Mouse (Mus musculus) forebrain, postnatal 0 days (tissue): ENCODE results near the gene Fbxo28. TPM values are rescaled to one million over a fixed set of nuclear protein-coding genes. Genes with fewer than 3 reads are reported as not detected.
"Not testable (repeated sequence)": the region's sequence is repeated elsewhere in the genome, so short reads cannot be mapped to it uniquely, and the experiment has no call there.

Experiments
- ATAC-seq: fragments of 200-750 bp; cut with Nextera tagmentation; 2 replicates; pipeline ENCODE4 v1.8.0; 2017; ENCODE audit warnings: mild to moderate bottlenecking, moderate library complexity
- DNase-seq: peaks from one replicate; pipeline ENCODE4 v3.0.0-alpha.2; 2015
- H3K27ac ChIP-seq: fragments of 300-500 bp; sonication (generic); 2 replicates; pipeline ENCODE4 v1.5.1; 2014; ENCODE audit warnings: low read depth, mild to moderate bottlenecking, antibody characterized with exemption, low read length, moderate library complexity, mixed read lengths
- H3K27me3 ChIP-seq: fragments of 300-500 bp; sonication (generic); 2 replicates; pipeline ENCODE4 v1.6.1; 2014; ENCODE audit warnings: mild to moderate bottlenecking, low read length, mixed read lengths; ENCODE audit not compliant: insufficient read depth
- H3K36me3 ChIP-seq: fragments of 300-500 bp; sonication (generic); 2 replicates; pipeline ENCODE4 v1.6.1; 2014; ENCODE audit warnings: mild to moderate bottlenecking, moderate library complexity; ENCODE audit not compliant: insufficient read depth
- H3K4me1 ChIP-seq: fragments of 300-500 bp; sonication (generic); 2 replicates; pipeline ENCODE4 v1.6.1; 2014; ENCODE audit warnings: antibody characterized with exemption; ENCODE audit not compliant: insufficient read depth
- H3K4me2 ChIP-seq: fragments of 300-500 bp; sonication (generic); 2 replicates; pipeline ENCODE4 v1.6.1; 2014; ENCODE audit warnings: low read depth, mild to moderate bottlenecking, moderate library complexity
- H3K4me3 ChIP-seq: fragments of 300-500 bp; sonication (generic); 2 replicates; pipeline ENCODE4 v1.5.1; 2014; ENCODE audit warnings: low read depth, low read length, mixed read lengths
- H3K9ac ChIP-seq: fragments of 300-500 bp; sonication (generic); 2 replicates; pipeline ENCODE4 v1.6.1; 2014; ENCODE audit warnings: mild to moderate bottlenecking
- H3K9me3 ChIP-seq: fragments of 300-500 bp; sonication (generic); 2 replicates; pipeline ENCODE4 v1.6.1; 2016; ENCODE audit warnings: low read length
- CTCF ChIP-seq: sonication (generic); IDR thresholded peaks from 2 replicates; pipeline ENCODE4 v1.5.1; 2016; ENCODE audit warnings: antibody characterized with exemption, control low read depth, low read depth
- WGBS: fragments of 180-500 bp; shearing (Covaris S2); extraction: QIAGEN DNeasy Blood & Tissue Kit; methylation state at CpG from one replicate; pipeline ENCODE4 v1.1.7; 2014; 5-methylcytosine and 5-hydroxymethylcytosine counted together
- polyA plus RNA-seq: library from polyadenylated mRNA; unstranded; fragments of >200 nt; fragmentation: Nextera tagmentation; extraction: Ambion mirVana; gene quantifications from 2 replicates; pipeline ENCODE4 v1.2.1, GENCODE M21; 2015
- total RNA-seq: library from RNA; depleted of rRNA; stranded (reverse); fragments of >200 nt; gene quantifications from 2 replicates; pipeline ENCODE4 v1.2.3, GENCODE M21; 2014

The Fbxo28 gene
- total and polyA plus RNA-seq, 2 experiments from 2014 or later, result 17.4 to 33.9 TPM

GRCm38 (mm10) chr1:182302916-182303315 is 38.5 kb downstream of the Fbxo28 start:
- H3K9me3 ChIP-seq, result no peaks in the 10 kb centered on the region
- no peaks in the 10 kb centered on the region for H3K36me3 ChIP-seq
- 89% methylated on average over 5 of the region's 5 CpGs for WGBS
- no peak overlapping the region for H3K27ac ChIP-seq
- ATAC-seq, result no peak
- no peaks in the 10 kb centered on the region for H3K4me1 ChIP-seq
- no peaks in the 10 kb centered on the region for H3K27me3 ChIP-seq
- no peak overlapping the region for H3K4me3 ChIP-seq
- no peak overlapping the region for H3K4me2 ChIP-seq
- TF ChIP-seq CTCF, result no peak
- no peak overlapping the region for H3K9ac ChIP-seq
- no peak for DNase-seq

GRCm38 (mm10) chr1:182302176-182302870 is 39.1 kb downstream of the Fbxo28 start:
- Histone ChIP-seq H3K4me2 (no peak overlapping the region), H3K27me3 (no peaks in the 10 kb centered on the region), H3K36me3 (no peaks in the 10 kb centered on the region), H3K9me3 (no peaks in the 10 kb centered on the region), H3K4me3 (no peak overlapping the region), H3K4me1 (no peaks in the 10 kb centered on the region), H3K27ac (no peak overlapping the region), H3K9ac (no peak overlapping the region)
- WGBS, result 88% methylated on average over 6 of the region's 6 CpGs
- TF ChIP-seq CTCF, result no peak
- DNase-seq (no peak), ATAC-seq (no peak)

- H3K4me3 ChIP-seq, result no peak overlapping the region
- no peak for ATAC-seq
- H3K9ac ChIP-seq, result no peak overlapping the region
- no peak overlapping the region for H3K4me2 ChIP-seq
- H3K27me3 ChIP-seq, result no peaks in the 10 kb centered on the region
- DNase-seq, result no peak
- no peak overlapping the region for H3K27ac ChIP-seq
- no peak for TF ChIP-seq CTCF
- no peaks in the 10 kb centered on the region for H3K9me3 ChIP-seq
- H3K4me1 ChIP-seq, result no peaks in the 10 kb centered on the region
- H3K36me3 ChIP-seq, result no peaks in the 10 kb centered on the region
- 88% methylated on average over 5 of the region's 5 CpGs for WGBS
Observed at GRCm38 (mm10) chr1:182297821-182298220, 43.6 kb downstream of the Fbxo28 start.

- Histone ChIP-seq H3K9me3 (no peaks in the 10 kb centered on the region), H3K27me3 (no peaks in the 10 kb centered on the region), H3K27ac (no peak overlapping the region), H3K36me3 (no peaks in the 10 kb centered on the region), H3K4me1 (no peaks in the 10 kb centered on the region), H3K9ac (no peak overlapping the region), H3K4me3 (no peak overlapping the region), H3K4me2 (no peak overlapping the region)
- DNase-seq (no peak), ATAC-seq (no peak)
- 27% methylated on average over 3 of the region's 3 CpGs for WGBS
- no peak for TF ChIP-seq CTCF
Observed at GRCm38 (mm10) chr1:182297246-182297645, 44.2 kb downstream of the Fbxo28 start.

- Histone ChIP-seq H3K27ac (no peak overlapping the region), H3K4me1 (no peaks in the 10 kb centered on the region), H3K4me2 (no peak overlapping the region), H3K4me3 (no peak overlapping the region), H3K36me3 (no peaks in the 10 kb centered on the region), H3K9me3 (no peaks in the 10 kb centered on the region), H3K27me3 (no peaks in the 10 kb centered on the region), H3K9ac (no peak overlapping the region)
- TF ChIP-seq CTCF, result no peak
- no peak for ATAC-seq
- DNase-seq, result no peak
- 62% methylated on average over 6 of the region's 6 CpGs for WGBS
Observed at GRCm38 (mm10) chr1:182296816-182297215, 44.6 kb downstream of the Fbxo28 start.

- Histone ChIP-seq H3K36me3 (no peaks in the 10 kb centered on the region), H3K4me3 (no peak overlapping the region), H3K9ac (no peak overlapping the region), H3K27ac (no peak overlapping the region), H3K4me1 (no peaks in the 10 kb centered on the region), H3K27me3 (no peaks in the 10 kb centered on the region), H3K9me3 (no peaks in the 10 kb centered on the region), H3K4me2 (no peak overlapping the region)
- no peak for TF ChIP-seq CTCF
- DNase-seq (no peak), ATAC-seq (no peak)
- 92% methylated on average over 6 of the region's 6 CpGs for WGBS
Observed at GRCm38 (mm10) chr1:182296141-182296540, 45.3 kb downstream of the Fbxo28 start.

GRCm38 (mm10) chr1:182292291-182292690 is 49.1 kb downstream of the Fbxo28 start:
- Histone ChIP-seq H3K36me3 (no peaks in the 10 kb centered on the region), H3K4me1 (no peaks in the 10 kb centered on the region), H3K27ac (no peak overlapping the region), H3K4me2 (no peak overlapping the region), H3K4me3 (no peak overlapping the region), H3K27me3 (no peaks in the 10 kb centered on the region), H3K9me3 (no peaks in the 10 kb centered on the region), H3K9ac (no peak overlapping the region)
- WGBS, result 90% methylated on average over 4 of the region's 4 CpGs
- DNase-seq (no peak), ATAC-seq (no peak)
- no peak for TF ChIP-seq CTCF

GRCm38 (mm10) chr1:182290741-182291140 is 50.7 kb downstream of the Fbxo28 start:
- not testable (repeated sequence) for ATAC-seq, DNase-seq, H3K27ac ChIP-seq

More at GRCm38 (mm10) chr1:182290741-182291140, 50.7 kb downstream of the Fbxo28 start:
- H3K36me3 ChIP-seq, H3K9ac ChIP-seq, H3K4me1 ChIP-seq, H3K27me3 ChIP-seq, H3K4me2 ChIP-seq, H3K4me3 ChIP-seq, H3K9me3 ChIP-seq: not testable (repeated sequence)
- WGBS, result 91% methylated on average over 3 of the region's 3 CpGs
